Mouse (Mus musculus) megakaryocyte, embryonic 14.5 days (primary cell): ENCODE results near the gene Gm37240.

Source experiments
- FLI1 ChIP-seq: IDR thresholded peaks from 2 replicates; pipeline ENCODE4 v1.6.1; 2012; ENCODE audit warnings: low read length, inconsistent platforms, mixed read lengths
- GATA1 ChIP-seq: IDR thresholded peaks from 3 replicates; pipeline ENCODE4 v1.6.1; 2012; ENCODE audit warnings: mixed read lengths, low read length, inconsistent platforms, borderline replicate concordance

DNA sequence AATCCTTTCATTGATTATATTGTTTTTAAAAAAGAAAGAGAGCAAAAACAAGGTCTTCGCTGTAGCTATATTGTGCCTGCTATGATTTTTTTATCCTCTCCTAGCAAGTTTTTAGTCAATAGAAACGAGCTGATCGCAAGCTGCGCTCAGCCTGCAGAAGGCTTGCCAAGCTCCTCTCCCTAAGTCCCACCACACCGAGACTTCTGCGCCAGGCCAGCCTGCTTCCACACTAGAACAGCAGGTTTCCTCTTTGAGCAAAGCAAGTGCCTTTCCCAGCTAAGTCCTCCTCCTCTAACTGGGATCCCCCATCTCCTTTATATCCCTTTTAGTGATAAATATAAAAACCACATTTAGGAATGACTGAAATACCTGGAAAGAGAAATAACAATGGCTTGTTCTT is 578.1 kb downstream of the Gm37240 start:
- TF ChIP-seq GATA1 (no peak), FLI1 (no peak)
